Mouse (Mus musculus): ENCODE data around the gene Nit2. TPM values are rescaled to one million over a fixed set of nuclear protein-coding genes. Genes with fewer than 3 reads are reported as not detected.

Nit2 gene
- polyA plus RNA-seq (2012; fragmentation: generic; extraction: Trizol) = 22.4 TPM

- peaks cover 30% of the 10 kb centered on the region for H3K36me3 ChIP-seq (ENCODE audit: control insufficient read depth, insufficient read depth)
- H3K4me2 ChIP-seq (ENCODE audit: low read depth) = peak within 1 kb of the TSS; percentile 90
- H3K79me2 ChIP-seq (ENCODE audit: control insufficient read depth, insufficient read depth) = no peaks in the 10 kb centered on the region
- no peaks in the 10 kb centered on the region for H3K27me3 ChIP-seq (ENCODE audit: control insufficient read depth, insufficient read depth, insufficient read length)
- H3K4me3 ChIP-seq = peak within 1 kb of the TSS; percentile 42
- H3ac ChIP-seq (ENCODE audit: control insufficient read depth, insufficient read length) = peak within 1 kb of the TSS; percentile 72
- no peak for TF ChIP-seq E2F4 (IDR thresholded peaks at IDR 0.05; ENCODE audit: insufficient read depth)
- TF ChIP-seq USF1 (IDR thresholded peaks at IDR 0.05; ENCODE audit: low read depth) = no peak
- peak in 1 of 3 experiments; percentile 2 for TF ChIP-seq MYOG (IDR thresholded peaks at IDR 0.05; ENCODE audit: control insufficient read depth in 1 of 3, insufficient read depth in 1 of 3, insufficient read length in 2 of 3, low read depth in 2 of 3)
- no peak for TF ChIP-seq MYOD1 (IDR thresholded peaks at IDR 0.05; ENCODE audit: control insufficient read depth in 1 of 3, insufficient read length in 2 of 3, low read depth in 2 of 3)
- TF ChIP-seq CEBPB (IDR thresholded peaks at IDR 0.05; ENCODE audit: insufficient read depth, poor library complexity, severe bottlenecking) = no peak
- no peak for TF ChIP-seq MAX (IDR thresholded peaks at IDR 0.05; ENCODE audit: low read depth)
- TF ChIP-seq TCF12 (IDR thresholded peaks at IDR 0.05; ENCODE audit: insufficient read depth, poor library complexity, severe bottlenecking) = no peak
- TF ChIP-seq SRF (IDR thresholded peaks at IDR 0.05; ENCODE audit: control insufficient read depth, insufficient read length, low read depth) = no peak
- no peak for TF ChIP-seq TCF3 (IDR thresholded peaks at IDR 0.05; ENCODE audit: insufficient read length, low read depth)
- peak; percentile 93 for TF ChIP-seq POLR2AphosphoS2 (IDR thresholded peaks at IDR 0.05; ENCODE audit: insufficient read length, low read depth)
- TF ChIP-seq REST (IDR thresholded peaks at IDR 0.05; ENCODE audit: insufficient read depth, insufficient read length) = no peak
- peak; percentile 85 for TF ChIP-seq POLR2A (IDR thresholded peaks at IDR 0.05; ENCODE audit: insufficient read length, low read depth)
These were observed at the start of gene Nit2 for GRCm38 (mm10) chr16:57166611-57167513. TSS of gene Nit2 (minus strand) at chr16:57167341.

GRCm38 (mm10) chr16:57215957-57216356 is 48.8 kb upstream of the Nit2 start:
- Histone ChIP-seq H3K27me3 (ENCODE audit: control insufficient read depth, insufficient read depth, insufficient read length) (no peaks in the 10 kb centered on the region), H3K79me2 (ENCODE audit: control insufficient read depth, insufficient read depth) (peaks cover 3% of the 10 kb centered on the region), H3ac (ENCODE audit: control insufficient read depth, insufficient read length) (no peak overlapping the region), H3K4me2 (ENCODE audit: low read depth) (no peak overlapping the region), H3K36me3 (ENCODE audit: control insufficient read depth, insufficient read depth) (peaks cover 13% of the 10 kb centered on the region), H3K4me3 (no peak overlapping the region)
- no peak for TF ChIP-seq TCF12 (IDR thresholded peaks at IDR 0.05; ENCODE audit: insufficient read depth, poor library complexity, severe bottlenecking)
- no peak for TF ChIP-seq REST (IDR thresholded peaks at IDR 0.05; ENCODE audit: insufficient read depth, insufficient read length)
- TF ChIP-seq MYOG (IDR thresholded peaks at IDR 0.05; ENCODE audit: control insufficient read depth in 1 of 3, insufficient read depth in 1 of 3, insufficient read length in 2 of 3, low read depth in 2 of 3) = no peak
- TF ChIP-seq MAX (IDR thresholded peaks at IDR 0.05; ENCODE audit: low read depth) = no peak

GRCm38 (mm10) chr16:57211037-57211436 is 43.9 kb upstream of the Nit2 start:
- Histone ChIP-seq H3K27me3 (ENCODE audit: control insufficient read depth, insufficient read depth, insufficient read length) (no peaks in the 10 kb centered on the region), H3ac (ENCODE audit: control insufficient read depth, insufficient read length) (no peak overlapping the region), H3K36me3 (ENCODE audit: control insufficient read depth, insufficient read depth) (peaks cover 18% of the 10 kb centered on the region), H3K4me3 (no peak overlapping the region), H3K4me2 (ENCODE audit: low read depth) (no peak overlapping the region), H3K79me2 (ENCODE audit: control insufficient read depth, insufficient read depth) (no peaks in the 10 kb centered on the region)
- no peak for TF ChIP-seq CEBPB (IDR thresholded peaks at IDR 0.05; ENCODE audit: insufficient read depth, poor library complexity, severe bottlenecking)
- TF ChIP-seq MYOD1 (IDR thresholded peaks at IDR 0.05; ENCODE audit: control insufficient read depth in 1 of 3, insufficient read length in 2 of 3, low read depth in 2 of 3) = no peak
- no peak for TF ChIP-seq TCF12 (IDR thresholded peaks at IDR 0.05; ENCODE audit: insufficient read depth, poor library complexity, severe bottlenecking)

DNA sequence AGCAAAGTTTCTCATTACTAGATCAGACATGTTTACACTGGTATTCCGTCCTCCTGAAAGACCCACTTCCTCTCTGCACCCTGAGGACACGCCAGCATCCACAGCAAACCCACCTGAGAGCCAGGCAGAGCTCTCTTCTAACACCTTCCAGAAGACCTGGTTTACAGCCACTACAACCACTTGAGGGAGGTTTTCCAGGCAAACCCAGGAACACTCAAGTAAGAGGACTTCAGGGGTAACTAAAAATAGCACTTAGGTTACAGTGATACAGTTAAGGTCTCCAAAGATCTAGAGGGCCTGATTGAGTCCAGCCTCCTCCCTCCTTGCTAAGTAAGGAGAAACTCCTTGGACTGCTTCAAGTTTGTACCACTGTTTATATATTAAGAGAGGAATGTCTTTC is 41.2 kb upstream of the Nit2 start:
- Histone ChIP-seq H3K27me3 (ENCODE audit: control insufficient read depth, insufficient read depth, insufficient read length) (no peaks in the 10 kb centered on the region), H3K79me2 (ENCODE audit: control insufficient read depth, insufficient read depth) (no peaks in the 10 kb centered on the region), H3K4me3 (no peak overlapping the region), H3K4me2 (ENCODE audit: low read depth) (no peak overlapping the region), H3K36me3 (ENCODE audit: control insufficient read depth, insufficient read depth) (peaks cover 18% of the 10 kb centered on the region), H3ac (ENCODE audit: control insufficient read depth, insufficient read length) (no peak overlapping the region)
- TF ChIP-seq MAX (IDR thresholded peaks at IDR 0.05; ENCODE audit: low read depth) = no peak
- no peak for TF ChIP-seq TCF12 (IDR thresholded peaks at IDR 0.05; ENCODE audit: insufficient read depth, poor library complexity, severe bottlenecking)
- TF ChIP-seq REST (IDR thresholded peaks at IDR 0.05; ENCODE audit: insufficient read depth, insufficient read length) = no peak
- TF ChIP-seq CEBPB (IDR thresholded peaks at IDR 0.05; ENCODE audit: insufficient read depth, poor library complexity, severe bottlenecking) = no peak
- TF ChIP-seq SRF (IDR thresholded peaks at IDR 0.05; ENCODE audit: control insufficient read depth, insufficient read length, low read depth) = no peak
- TF ChIP-seq TCF3 (IDR thresholded peaks at IDR 0.05; ENCODE audit: insufficient read length, low read depth) = no peak
- TF ChIP-seq POLR2A (IDR thresholded peaks at IDR 0.05; ENCODE audit: insufficient read length, low read depth) = no peak
- no peak for TF ChIP-seq USF1 (IDR thresholded peaks at IDR 0.05; ENCODE audit: low read depth)
- TF ChIP-seq MYOG (IDR thresholded peaks at IDR 0.05; ENCODE audit: control insufficient read depth in 1 of 3, insufficient read depth in 1 of 3, insufficient read length in 2 of 3, low read depth in 2 of 3) = no peak
- no peak for TF ChIP-seq MYOD1 (IDR thresholded peaks at IDR 0.05; ENCODE audit: control insufficient read depth in 1 of 3, insufficient read length in 2 of 3, low read depth in 2 of 3)
- TF ChIP-seq E2F4 (IDR thresholded peaks at IDR 0.05; ENCODE audit: insufficient read depth) = no peak
- no peak for TF ChIP-seq POLR2AphosphoS2 (IDR thresholded peaks at IDR 0.05; ENCODE audit: insufficient read length, low read depth)

GRCm38 (mm10) chr16:57197281-57197680 is 30.1 kb upstream of the Nit2 start:
- no peaks in the 10 kb centered on the region for H3K79me2 ChIP-seq (ENCODE audit: control insufficient read depth, insufficient read depth)
- TF ChIP-seq POLR2AphosphoS2 (IDR thresholded peaks at IDR 0.05; ENCODE audit: insufficient read length, low read depth) = no peak
- TF ChIP-seq REST (IDR thresholded peaks at IDR 0.05; ENCODE audit: insufficient read depth, insufficient read length) = no peak
- TF ChIP-seq E2F4 (IDR thresholded peaks at IDR 0.05; ENCODE audit: insufficient read depth) = no peak
- TF ChIP-seq USF1 (IDR thresholded peaks at IDR 0.05; ENCODE audit: low read depth) = no peak
- TF ChIP-seq MAX (IDR thresholded peaks at IDR 0.05; ENCODE audit: low read depth) = no peak
- TF ChIP-seq TCF12 (IDR thresholded peaks at IDR 0.05; ENCODE audit: insufficient read depth, poor library complexity, severe bottlenecking) = no peak
- TF ChIP-seq POLR2A (IDR thresholded peaks at IDR 0.05; ENCODE audit: insufficient read length, low read depth) = no peak
- TF ChIP-seq SRF (IDR thresholded peaks at IDR 0.05; ENCODE audit: control insufficient read depth, insufficient read length, low read depth) = no peak
- TF ChIP-seq MYOD1 (IDR thresholded peaks at IDR 0.05; ENCODE audit: control insufficient read depth in 1 of 3, insufficient read length in 2 of 3, low read depth in 2 of 3) = no peak
- TF ChIP-seq MYOG (IDR thresholded peaks at IDR 0.05; ENCODE audit: control insufficient read depth in 1 of 3, insufficient read depth in 1 of 3, insufficient read length in 2 of 3, low read depth in 2 of 3) = no peak
- no peak for TF ChIP-seq CEBPB (IDR thresholded peaks at IDR 0.05; ENCODE audit: insufficient read depth, poor library complexity, severe bottlenecking)
- no peak for TF ChIP-seq TCF3 (IDR thresholded peaks at IDR 0.05; ENCODE audit: insufficient read length, low read depth)
- H3K4me2 ChIP-seq (ENCODE audit: low read depth) = no peak overlapping the region
- no peak overlapping the region for H3K4me3 ChIP-seq
- H3K36me3 ChIP-seq (ENCODE audit: control insufficient read depth, insufficient read depth) = peaks cover 22% of the 10 kb centered on the region
- no peak overlapping the region for H3ac ChIP-seq (ENCODE audit: control insufficient read depth, insufficient read length)
- no peaks in the 10 kb centered on the region for H3K27me3 ChIP-seq (ENCODE audit: control insufficient read depth, insufficient read depth, insufficient read length)
